Mouse (Mus musculus): ENCODE data around the gene Abcg5. TPM values are rescaled to one million over a fixed set of nuclear protein-coding genes. Genes with fewer than 3 reads are reported as not detected.

Abcg5 gene
- total RNA-seq, 1 experiment from 2014 or later, result not detected

DNA sequence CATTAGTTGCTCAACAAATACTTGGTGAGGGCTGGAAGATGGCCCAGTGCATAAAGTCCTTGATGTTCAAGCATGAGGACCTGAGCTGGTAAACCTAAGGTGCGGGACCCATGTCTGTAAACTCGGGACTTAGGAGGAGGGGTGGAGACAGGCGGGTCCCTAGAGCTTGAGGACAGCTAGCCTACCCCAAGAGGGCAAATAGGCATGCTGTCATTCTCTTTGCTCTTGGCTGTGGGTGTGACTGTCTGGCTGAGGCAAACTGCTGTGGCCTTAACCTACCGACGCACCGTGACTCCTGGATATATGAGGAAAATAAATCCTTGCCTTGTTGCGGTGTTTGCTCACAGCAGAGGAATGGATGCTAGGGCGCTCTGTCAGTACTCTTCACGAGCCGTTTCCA is 55.1 kb downstream of the Abcg5 start:
- ATAC-seq (replicated peaks in 1 of 2; ENCODE audit: insufficient read depth in 1 of 2, low FRiP score in 2 of 2, low TSS enrichment in 1 of 2, low read depth in 1 of 2, poor library complexity in 2 of 2, severe bottlenecking in 2 of 2), result no peak

DNA sequence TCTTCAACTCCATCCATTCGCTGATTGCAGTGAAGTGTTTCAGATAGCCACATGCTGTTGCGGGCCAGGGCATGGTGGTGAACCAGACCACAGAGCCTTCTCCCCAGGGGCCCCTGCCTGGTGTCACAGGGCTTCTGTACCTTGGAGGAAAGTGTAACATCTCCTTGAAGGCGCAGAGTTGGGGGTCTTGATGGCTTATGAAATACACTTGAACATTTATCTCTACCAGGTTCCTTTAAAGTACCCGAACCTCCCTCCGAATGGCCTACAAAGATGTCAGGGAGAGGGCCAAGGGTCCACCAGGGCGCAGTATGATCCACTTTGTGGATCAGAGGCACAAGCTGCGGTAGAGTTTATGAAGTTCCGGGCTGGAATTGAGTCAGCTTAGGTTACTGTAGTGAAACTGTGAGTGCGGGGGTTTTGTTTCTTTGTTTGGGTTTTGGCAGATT is 55.9 kb downstream of the Abcg5 start:
- no peak for ATAC-seq (replicated peaks in 1 of 2; ENCODE audit: insufficient read depth in 1 of 2, low FRiP score in 2 of 2, low TSS enrichment in 1 of 2, low read depth in 1 of 2, poor library complexity in 2 of 2, severe bottlenecking in 2 of 2)

DNA sequence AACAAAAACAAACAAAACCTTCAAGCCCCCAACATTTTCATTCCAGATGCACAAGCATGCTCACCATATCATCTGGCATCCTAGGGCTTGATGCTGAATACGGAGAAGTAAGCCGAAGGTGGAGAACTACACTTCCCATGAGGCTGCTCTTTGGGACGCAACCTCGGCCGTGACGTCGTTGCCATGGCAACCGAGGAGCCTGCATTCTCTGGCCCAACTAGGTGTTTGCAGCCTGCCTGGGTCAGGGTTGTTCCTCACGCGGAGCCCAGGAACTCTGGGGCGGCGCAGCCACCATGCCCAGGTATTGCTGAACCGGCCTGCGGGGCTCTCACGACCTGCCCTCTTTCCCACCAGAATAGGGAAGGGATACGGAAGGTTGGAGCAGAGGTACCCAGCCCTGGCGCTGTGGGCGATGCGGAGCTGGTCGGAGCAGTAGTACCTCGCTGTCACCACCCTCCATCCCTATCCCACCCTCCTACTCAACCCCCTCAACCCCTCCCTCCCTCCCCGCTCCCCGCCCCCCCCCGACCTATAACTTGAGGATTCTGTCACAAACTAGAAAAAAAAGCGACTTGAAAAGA is 56.4 kb downstream of the Abcg5 start, which contains the start of gene Dync2li1:
Dync2li1 (plus strand) TSS at position 221 of the 581 bp plus-strand sequence.
- ATAC-seq (replicated peaks in 1 of 2; ENCODE audit: insufficient read depth in 1 of 2, low FRiP score in 2 of 2, low TSS enrichment in 1 of 2, low read depth in 1 of 2, poor library complexity in 2 of 2, severe bottlenecking in 2 of 2), result peak; percentile 96 to 99

DNA sequence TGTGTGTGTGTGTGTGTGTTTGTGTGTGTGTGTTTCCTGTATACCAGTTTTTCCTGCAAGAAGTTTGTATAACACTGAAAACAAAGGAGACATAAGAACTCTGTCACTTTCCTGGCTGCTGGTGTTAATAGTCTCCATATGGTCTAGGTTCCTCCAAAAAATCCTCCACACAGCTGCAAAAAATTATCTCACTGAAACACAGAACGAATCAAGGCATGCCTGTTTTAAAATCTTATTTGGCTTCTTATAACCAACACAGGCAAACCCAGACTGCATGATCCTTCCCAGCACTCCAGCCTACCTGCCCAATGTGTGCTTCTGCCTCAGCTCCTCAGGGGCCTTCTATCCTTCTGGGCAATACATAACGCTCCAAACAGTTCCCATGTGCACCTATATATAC is 59.9 kb downstream of the Abcg5 start:
- no peak for ATAC-seq (replicated peaks in 1 of 2; ENCODE audit: insufficient read depth in 1 of 2, low FRiP score in 2 of 2, low TSS enrichment in 1 of 2, low read depth in 1 of 2, poor library complexity in 2 of 2, severe bottlenecking in 2 of 2)

DNA sequence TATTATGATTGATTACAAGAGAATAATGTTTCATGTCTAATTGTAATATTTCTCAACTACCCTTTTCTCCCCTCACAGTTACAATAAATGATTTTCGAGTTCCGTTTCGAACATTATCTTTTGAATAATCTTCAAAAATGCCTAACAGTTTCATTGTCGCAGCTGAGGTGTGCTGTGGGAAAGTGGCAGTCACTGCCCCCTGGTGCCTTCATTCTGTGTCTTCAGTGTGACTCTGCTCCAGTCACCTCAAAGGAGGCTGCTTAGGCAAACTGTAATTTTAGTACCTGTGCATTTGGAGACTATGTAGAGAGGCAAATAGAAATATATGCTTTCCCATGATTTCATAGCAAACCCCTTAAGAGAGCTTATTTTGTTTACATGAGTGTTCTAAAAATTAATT is 60.8 kb downstream of the Abcg5 start:
- no peak for ATAC-seq (replicated peaks in 1 of 2; ENCODE audit: insufficient read depth in 1 of 2, low FRiP score in 2 of 2, low TSS enrichment in 1 of 2, low read depth in 1 of 2, poor library complexity in 2 of 2, severe bottlenecking in 2 of 2)

DNA sequence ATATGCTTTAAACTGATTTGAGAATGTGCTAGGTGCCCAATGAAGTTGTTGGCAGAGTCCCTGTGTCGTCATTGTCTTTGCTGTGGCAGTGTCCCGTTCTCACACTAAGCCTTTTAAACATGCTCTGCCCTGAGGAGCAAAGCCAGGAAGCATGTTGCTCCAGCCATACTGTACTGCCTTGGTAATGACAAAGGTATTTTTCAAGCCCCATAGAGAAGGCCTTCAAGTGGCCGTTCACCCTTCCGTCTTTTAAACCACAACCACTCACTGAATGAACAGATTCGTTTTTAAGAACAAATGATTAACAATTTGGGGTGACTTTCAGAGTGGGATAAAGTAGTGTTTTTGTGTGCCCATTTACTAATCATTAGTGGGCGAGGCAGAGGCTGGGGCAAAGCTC is 61.6 kb downstream of the Abcg5 start:
- ATAC-seq (replicated peaks in 1 of 2; ENCODE audit: insufficient read depth in 1 of 2, low FRiP score in 2 of 2, low TSS enrichment in 1 of 2, low read depth in 1 of 2, poor library complexity in 2 of 2, severe bottlenecking in 2 of 2), result no peak

DNA sequence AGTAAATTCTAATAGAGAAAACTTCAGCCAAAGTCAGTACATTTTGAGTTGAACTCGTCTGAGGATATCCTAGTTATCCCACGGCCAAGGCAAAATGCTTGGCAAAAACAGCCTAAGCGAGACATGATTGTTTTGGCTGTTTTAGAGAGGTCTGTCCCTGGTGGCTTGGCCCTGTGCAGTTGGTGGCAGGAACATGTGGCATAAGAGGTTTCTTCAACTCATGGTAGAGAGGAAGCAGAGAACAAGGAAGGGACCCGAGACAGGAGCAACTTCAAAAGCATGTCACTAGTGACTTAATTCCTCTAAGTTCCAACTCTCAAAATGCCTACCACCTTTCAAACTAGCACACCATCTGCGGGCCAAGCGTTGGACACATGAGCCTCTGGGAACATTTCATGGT is 62.2 kb downstream of the Abcg5 start:
- ATAC-seq (replicated peaks in 1 of 2; ENCODE audit: insufficient read depth in 1 of 2, low FRiP score in 2 of 2, low TSS enrichment in 1 of 2, low read depth in 1 of 2, poor library complexity in 2 of 2, severe bottlenecking in 2 of 2), result peak; percentile 43 to 46; a peak in 2 of 4 replicates

DNA sequence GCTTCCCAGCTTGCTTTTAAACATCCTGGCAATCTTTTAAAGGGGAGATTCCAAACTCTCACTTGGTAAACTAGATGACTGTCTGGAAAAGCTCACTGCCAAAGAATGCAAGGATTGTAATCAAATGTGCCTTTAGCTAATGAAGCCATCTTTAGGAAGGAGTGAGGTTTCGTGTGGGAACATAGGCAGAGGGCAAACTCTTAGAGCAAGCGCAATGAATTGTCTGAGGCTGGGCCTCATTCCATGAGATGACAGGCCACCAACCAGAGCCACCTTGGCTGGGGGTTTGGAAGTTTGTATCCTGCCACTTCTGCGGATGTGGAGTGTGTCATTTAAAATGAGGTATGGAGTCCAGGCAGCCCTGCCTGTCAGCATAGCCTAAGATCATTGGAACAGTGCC is 62.7 kb downstream of the Abcg5 start:
- no peak for ATAC-seq (replicated peaks in 1 of 2; ENCODE audit: insufficient read depth in 1 of 2, low FRiP score in 2 of 2, low TSS enrichment in 1 of 2, low read depth in 1 of 2, poor library complexity in 2 of 2, severe bottlenecking in 2 of 2)

DNA sequence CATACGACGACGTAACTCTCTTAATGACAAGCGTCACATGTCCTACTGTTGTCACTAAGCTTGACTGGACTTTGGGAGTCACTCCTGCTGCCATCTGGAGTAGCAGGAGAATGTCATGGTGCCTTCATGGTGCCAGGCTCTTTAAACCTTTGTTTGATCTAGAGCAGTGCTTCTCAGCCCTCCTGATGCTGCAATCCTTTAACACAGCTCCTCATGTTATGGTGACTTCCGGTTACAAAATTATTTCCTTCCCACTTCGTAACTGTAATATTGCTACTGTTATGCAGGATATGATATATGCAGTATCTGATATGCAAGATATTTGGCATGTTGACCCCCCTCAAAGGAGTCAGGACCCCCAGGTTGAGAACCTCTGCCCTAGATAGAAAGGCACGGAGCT is 63.7 kb downstream of the Abcg5 start:
- ATAC-seq (replicated peaks in 1 of 2; ENCODE audit: insufficient read depth in 1 of 2, low FRiP score in 2 of 2, low TSS enrichment in 1 of 2, low read depth in 1 of 2, poor library complexity in 2 of 2, severe bottlenecking in 2 of 2), result peak in 1 of 2 experiments; percentile 76; a peak in 1 of 4 replicates

DNA sequence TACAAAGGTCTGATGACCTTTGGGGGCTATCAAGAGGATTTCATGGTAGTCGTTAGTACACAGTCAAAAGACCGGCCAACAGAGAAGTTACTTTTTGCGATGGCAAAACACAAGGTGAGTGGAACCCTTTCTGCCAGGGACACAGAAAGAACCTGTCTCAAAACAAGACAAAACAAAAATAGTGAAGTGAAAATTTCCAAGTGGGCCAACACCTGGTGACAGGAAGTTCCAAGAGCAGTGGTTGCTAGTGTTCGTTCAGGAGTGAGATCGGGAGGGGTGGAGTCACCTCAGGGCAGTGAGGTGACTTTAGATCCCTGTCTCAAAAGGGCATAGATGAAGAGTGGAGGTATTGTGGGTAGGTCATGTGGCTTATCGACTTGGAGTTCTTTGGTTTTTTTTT is 64.9 kb downstream of the Abcg5 start:
- ATAC-seq (replicated peaks in 1 of 2; ENCODE audit: insufficient read depth in 1 of 2, low FRiP score in 2 of 2, low TSS enrichment in 1 of 2, low read depth in 1 of 2, poor library complexity in 2 of 2, severe bottlenecking in 2 of 2), result no peak

DNA sequence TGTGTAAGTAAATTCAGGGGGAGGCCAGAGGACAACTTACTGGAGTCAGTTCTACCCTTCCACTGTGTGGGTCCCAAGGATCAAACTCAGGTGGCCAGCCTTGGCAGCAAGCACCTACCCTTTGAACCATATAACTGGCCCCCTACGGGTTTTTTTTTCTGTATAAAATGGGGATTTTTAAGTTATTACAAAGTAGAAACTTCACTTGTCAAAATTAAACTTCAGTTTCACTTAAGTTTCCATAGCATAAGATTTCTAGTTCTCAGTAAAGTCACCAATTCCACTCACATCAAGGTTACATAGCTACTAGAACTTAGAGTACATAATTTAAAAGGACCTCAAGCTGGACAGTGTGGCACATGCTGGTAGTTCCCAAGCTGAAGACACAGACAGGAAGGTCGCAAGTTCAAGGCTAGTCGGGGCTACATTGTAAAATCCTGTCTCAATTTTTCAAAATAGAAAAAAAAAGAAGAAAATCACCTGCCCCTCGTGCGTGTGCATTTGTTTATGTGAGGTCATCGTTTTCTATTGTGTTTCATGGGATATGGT is 66.2 kb downstream of the Abcg5 start:
- ATAC-seq (replicated peaks in 1 of 2; ENCODE audit: insufficient read depth in 1 of 2, low FRiP score in 2 of 2, low TSS enrichment in 1 of 2, low read depth in 1 of 2, poor library complexity in 2 of 2, severe bottlenecking in 2 of 2), result no peak

DNA sequence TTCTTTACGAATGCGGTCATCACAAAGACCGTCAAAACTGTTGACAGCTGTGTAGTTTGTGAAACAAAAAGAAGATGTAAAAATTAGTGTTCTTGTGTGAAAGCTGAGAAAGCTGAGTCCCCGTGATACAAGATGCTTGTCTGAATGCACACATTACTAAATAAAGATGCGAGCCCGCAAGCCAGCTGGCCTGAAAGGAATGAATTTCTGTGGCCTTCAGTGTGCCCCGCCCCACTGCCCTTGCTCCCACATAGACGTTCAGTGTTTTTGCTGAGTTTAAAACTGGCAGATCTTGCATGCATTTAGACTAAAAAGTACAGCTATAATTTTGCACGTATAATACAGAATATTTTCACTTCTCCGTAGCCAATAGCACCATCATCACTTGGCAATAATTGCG is 67.0 kb downstream of the Abcg5 start:
- ATAC-seq (replicated peaks in 1 of 2; ENCODE audit: insufficient read depth in 1 of 2, low FRiP score in 2 of 2, low TSS enrichment in 1 of 2, low read depth in 1 of 2, poor library complexity in 2 of 2, severe bottlenecking in 2 of 2), result no peak

DNA sequence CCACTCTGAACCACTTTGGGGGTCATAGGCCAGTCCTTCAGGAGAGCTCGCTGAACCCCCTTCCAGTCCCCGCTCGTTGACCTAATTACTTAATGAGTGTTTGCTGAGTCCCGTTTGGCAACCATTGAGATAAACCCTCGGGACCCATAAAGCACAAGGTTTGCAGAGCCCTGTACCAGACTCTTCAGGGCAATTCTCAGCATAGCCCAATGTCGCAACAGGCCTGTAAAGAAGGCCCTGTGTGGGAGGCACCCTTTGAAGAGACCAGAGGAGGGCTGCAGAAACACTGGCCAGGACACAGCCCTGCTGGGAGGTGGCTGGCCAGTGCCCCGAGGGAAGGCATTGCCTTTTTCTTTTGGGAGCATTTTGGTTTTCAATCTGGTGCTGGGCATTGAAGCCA is 70.8 kb downstream of the Abcg5 start:
- ATAC-seq (replicated peaks in 1 of 2; ENCODE audit: insufficient read depth in 1 of 2, low FRiP score in 2 of 2, low TSS enrichment in 1 of 2, low read depth in 1 of 2, poor library complexity in 2 of 2, severe bottlenecking in 2 of 2), result no peak

DNA sequence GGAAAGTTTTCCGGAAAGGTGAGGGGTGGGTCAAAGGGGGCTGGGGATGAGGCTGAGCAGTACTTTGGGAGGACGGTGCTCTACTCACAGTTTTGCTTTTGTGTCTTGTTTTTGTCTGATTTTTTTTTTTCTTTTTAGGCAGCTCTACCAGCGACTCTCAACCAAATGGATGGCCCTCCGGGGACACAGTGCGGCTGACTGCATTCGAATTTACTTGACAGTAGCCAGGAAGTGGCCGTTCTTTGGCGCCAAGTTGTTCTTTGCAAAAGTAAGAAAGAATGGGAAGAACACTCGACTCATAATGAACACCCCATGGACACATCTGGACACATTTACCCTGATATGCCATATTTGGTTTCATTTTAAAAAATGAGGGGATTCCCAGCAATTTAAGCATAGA is 71.3 kb downstream of the Abcg5 start:
- no peak for ATAC-seq (replicated peaks in 1 of 2; ENCODE audit: insufficient read depth in 1 of 2, low FRiP score in 2 of 2, low TSS enrichment in 1 of 2, low read depth in 1 of 2, poor library complexity in 2 of 2, severe bottlenecking in 2 of 2)

DNA sequence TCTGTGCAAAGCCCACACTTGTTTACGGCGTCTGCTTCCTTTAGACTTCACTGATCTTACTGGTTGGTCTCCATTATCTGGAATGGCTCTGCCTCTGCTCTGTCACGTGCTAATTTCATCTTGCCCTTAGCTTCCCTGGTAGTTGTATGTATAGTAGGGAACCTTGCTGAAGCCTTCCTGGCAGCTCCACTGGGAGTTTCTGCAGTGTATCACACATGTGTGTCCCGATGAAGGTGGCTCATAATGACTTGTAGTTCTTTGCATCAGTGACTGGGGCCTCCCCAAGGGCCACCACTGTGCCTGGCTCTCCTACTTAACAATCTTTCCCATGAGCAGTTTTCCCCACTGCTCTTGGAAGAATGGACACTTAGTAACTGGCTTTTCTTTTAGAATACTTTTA is 74.2 kb downstream of the Abcg5 start:
- ATAC-seq (replicated peaks in 1 of 2; ENCODE audit: insufficient read depth in 1 of 2, low FRiP score in 2 of 2, low TSS enrichment in 1 of 2, low read depth in 1 of 2, poor library complexity in 2 of 2, severe bottlenecking in 2 of 2), result no peak

Other genes with a start within 250 kb of the Abcg5 start
- 29.8 and 49.2 TPM in 2 replicates for gene Thada, start 216.8 kb downstream of the Abcg5 start, total RNA-seq (2017)
- gene Plekhh2, start 171.1 kb downstream of the Abcg5 start, total RNA-seq (2017), result 0.06 TPM in 1 of 2 replicates, not detected in the other
- gene Dync2li1, start 56.5 kb downstream of the Abcg5 start, total RNA-seq (2017), result 6.8 and 8.3 TPM in 2 replicates
- gene Abcg8, start 6.7 kb downstream of the Abcg5 start, total RNA-seq (2017), result not detected in 2 replicates
- gene Lrpprc, start 107.8 kb upstream of the Abcg5 start, total RNA-seq (2017), result 57.8 and 68.4 TPM in 2 replicates